Mouse (Mus musculus) ES-Bruce4 (cell line): Measurements from ENCODE around the gene Cpped1.

ENCODE experiments used
- CTCF ChIP-seq: IDR thresholded peaks from one replicate; pipeline ENCODE4 v1.8.1; 2011; ENCODE audit warnings: low read depth, low read length
- EP300 ChIP-seq: IDR thresholded peaks from 2 replicates; pipeline ENCODE4 v1.6.1; 2011; ENCODE audit warnings: low read depth, low read length; ENCODE audit not compliant: insufficient read depth

DNA sequence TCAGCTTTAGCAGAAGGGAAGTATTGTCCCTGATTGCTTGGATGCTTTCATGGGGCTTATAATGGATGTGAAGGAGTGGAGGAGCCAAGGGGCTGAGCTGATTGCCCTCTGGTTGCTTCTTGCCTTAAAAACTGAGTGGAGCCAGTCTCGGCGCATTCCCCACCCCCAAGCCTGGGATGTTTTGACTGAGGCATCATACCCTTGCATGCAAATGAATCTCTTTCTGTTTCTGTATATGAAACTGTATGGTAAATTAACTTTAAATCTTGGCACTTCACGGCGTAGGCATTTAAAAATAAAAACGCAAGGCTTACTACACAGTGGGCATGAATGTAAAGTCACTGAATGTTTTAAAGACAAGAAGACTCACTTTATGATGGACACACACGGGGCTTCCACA, 30.0 kb downstream of the Cpped1 start:
- TF ChIP-seq CTCF: no peak
- no peak for TF ChIP-seq EP300
